Mouse (Mus musculus) skeletal muscle tissue, adult 2 months (tissue): ENCODE measurements around the gene Car5b.
A peak's percentile ranks its signal among the peaks of the same experiment; 100 is the strongest.

Source experiments
- DNase-seq: peaks from one replicate; pipeline ENCODE4 v3.0.0-alpha.2; 2012; ENCODE audit warnings: low read depth, low spot score

The Car5b gene

GRCm38 (mm10) chrX:163958467-163958875 lies 69.3 kb downstream of the Car5b start, which contains the start of gene Zrsr2:
Zrsr2 (minus strand) TSS chrX:163958661.
- DNase-seq = peak; percentile 82

DNA sequence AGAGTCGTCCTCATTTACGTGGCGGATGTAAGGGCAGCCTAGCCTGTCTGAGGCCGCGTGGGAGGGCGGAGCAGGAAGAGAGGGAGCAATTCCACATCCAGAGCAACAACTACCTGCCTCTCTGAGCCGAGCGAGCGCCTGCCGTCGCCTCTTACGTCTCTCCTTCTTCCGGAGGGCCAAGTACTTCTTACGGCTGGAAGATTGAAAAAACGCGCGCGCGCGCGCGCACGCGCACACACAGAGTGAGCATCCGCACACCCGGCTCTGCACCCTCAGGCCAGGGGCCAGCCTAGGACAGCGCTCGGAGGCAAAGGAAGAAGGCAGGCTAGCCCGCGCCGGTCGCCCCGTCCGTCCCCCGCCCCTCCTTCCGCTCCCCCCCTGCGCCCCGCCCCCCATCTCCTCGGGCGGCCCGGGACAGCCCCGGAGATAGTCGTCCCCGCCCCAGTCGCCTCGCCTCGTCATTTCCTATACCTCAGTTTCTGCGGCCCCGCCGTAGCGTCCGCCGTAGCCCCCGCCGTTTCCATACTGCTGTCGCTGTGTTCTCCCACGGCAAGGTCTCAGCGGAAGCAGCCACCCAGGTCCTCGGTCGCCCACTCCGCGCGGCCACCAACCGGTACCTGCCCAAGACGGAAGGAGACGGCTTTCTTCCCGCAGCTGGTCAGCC lies 69.9 kb downstream of the Car5b start:
- DNase-seq = peak; percentile 27

- no peak for DNase-seq
Observed at GRCm38 (mm10) chrX:163957381-163957780, 70.4 kb downstream of the Car5b start.

- DNase-seq = no peak
Observed at GRCm38 (mm10) chrX:163951618-163952017, 76.2 kb downstream of the Car5b start.

GRCm38 (mm10) chrX:163944381-163944780 lies 83.4 kb downstream of the Car5b start:
- no peak for DNase-seq

DNA sequence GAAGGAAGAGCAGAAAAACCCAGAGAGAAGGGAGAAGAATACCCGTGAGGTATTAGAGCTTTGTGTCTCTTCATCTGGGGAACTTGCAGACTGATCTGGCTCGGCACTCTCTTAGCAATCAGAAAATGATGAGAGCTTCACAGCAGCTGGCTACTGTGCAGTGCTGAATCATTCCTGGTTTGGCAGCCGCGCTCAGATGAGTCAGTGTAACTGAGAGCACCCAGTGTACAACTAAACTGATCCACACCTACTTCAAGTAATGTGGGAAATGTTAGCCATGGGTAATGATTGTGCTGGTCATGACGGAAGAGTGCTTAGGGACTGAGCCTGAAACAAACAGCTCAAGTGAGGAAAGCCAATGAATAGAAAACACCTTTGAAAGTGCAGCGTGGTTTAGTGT lies 89.2 kb downstream of the Car5b start:
- DNase-seq = peak; percentile 69

DNA sequence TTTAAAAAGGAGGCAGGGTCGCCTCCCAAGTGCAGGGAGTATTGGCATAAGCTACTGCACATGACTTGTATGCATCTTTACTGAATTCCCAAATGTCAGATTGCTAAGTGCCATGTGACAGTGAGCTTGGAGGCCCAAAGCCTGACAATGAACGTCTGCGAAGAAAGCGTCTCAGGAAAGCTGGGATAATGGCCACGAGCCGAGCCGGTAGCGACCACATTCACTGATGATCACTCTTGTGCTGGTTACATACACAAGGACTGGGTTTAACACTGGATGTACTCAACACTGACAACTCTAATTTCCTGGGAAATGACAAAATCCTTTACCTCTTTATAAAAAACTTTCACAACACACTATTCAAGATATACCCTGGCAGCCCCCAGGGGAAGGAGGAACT lies 93.1 kb downstream of the Car5b start:
- no peak for DNase-seq

DNA sequence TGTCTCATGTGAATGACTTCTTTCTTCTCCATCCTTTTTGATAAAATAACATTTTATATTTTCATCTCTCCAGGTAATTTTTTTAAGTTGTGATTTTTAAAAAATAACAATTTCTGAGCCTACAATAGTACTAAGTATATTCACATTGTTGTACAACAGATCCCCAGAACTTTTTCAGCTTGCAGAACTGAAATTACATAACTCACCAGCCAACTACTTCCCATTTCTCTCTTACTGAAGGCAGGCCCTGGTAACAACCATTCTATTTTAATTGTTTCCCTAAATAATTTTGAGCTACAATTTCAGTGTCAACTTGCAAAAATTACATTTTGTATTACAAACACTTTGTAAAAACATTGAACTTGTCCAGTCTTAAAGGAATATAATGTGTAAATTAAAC lies 98.2 kb downstream of the Car5b start:
- DNase-seq = no peak
